Mouse (Mus musculus) midbrain, embryonic 16.5 days (tissue): ENCODE measurements at regions not wholly inside any gene's neighbourhood (a gene's known extent, or its start where the extent isn't known, plus 50 kb on each side); places are given as distances from the start of the nearest gene placed in this dataset.

Source experiments
- ATAC-seq: fragments of 200-750 bp; cut with Nextera tagmentation; 2 replicates; pipeline ENCODE4 v1.8.0; 2017; ENCODE audit warnings: moderate TSS enrichment
- H3K27ac ChIP-seq: fragments of 300-500 bp; sonication (generic); 2 replicates; pipeline ENCODE4 v1.5.1; 2014; ENCODE audit warnings: mild to moderate bottlenecking, low read length, mixed read lengths
- H3K27me3 ChIP-seq: fragments of 300-500 bp; sonication (generic); 2 replicates; pipeline ENCODE4 v1.6.1; 2014; ENCODE audit warnings: low read depth, low read length, mixed read lengths; ENCODE audit not compliant: control insufficient read depth, insufficient read depth
- H3K36me3 ChIP-seq: fragments of 300-500 bp; sonication (generic); 2 replicates; pipeline ENCODE4 v1.6.1; 2014; ENCODE audit warnings: mild to moderate bottlenecking, low read length, moderate library complexity, mixed read lengths; ENCODE audit not compliant: control insufficient read depth, insufficient read depth
- H3K4me1 ChIP-seq: fragments of 300-500 bp; sonication (generic); 2 replicates; pipeline ENCODE4 v1.6.1; 2014; ENCODE audit warnings: mild to moderate bottlenecking, low read length, mixed read lengths; ENCODE audit not compliant: control insufficient read depth, insufficient read depth
- H3K4me2 ChIP-seq: fragments of 300-500 bp; sonication (generic); 2 replicates; pipeline ENCODE4 v1.6.1; 2014; ENCODE audit warnings: mild to moderate bottlenecking, low read length, mixed read lengths
- H3K4me3 ChIP-seq: fragments of 300-500 bp; sonication (generic); 2 replicates; pipeline ENCODE4 v1.5.1; 2014; ENCODE audit warnings: low read depth, mild to moderate bottlenecking, low read length, moderate library complexity, mixed read lengths
- H3K9ac ChIP-seq: fragments of 300-500 bp; sonication (generic); 2 replicates; pipeline ENCODE4 v1.6.1; 2014; ENCODE audit warnings: low read depth, low read length, mixed read lengths
- H3K9me3 ChIP-seq: fragments of 300-500 bp; sonication (generic); replicated peaks from 2 replicates; pipeline ENCODE4 v1.6.1; 2014; ENCODE audit warnings: mild to moderate bottlenecking, low read length, mixed read lengths; ENCODE audit not compliant: control insufficient read depth, poor library complexity, severe bottlenecking
- WGBS: fragments of 180-500 bp; shearing (Covaris S2); extraction: QIAGEN DNeasy Blood & Tissue Kit; methylation state at CpG from one replicate; pipeline ENCODE4 v1.1.7; 2014; 5-methylcytosine and 5-hydroxymethylcytosine counted together

DNA sequence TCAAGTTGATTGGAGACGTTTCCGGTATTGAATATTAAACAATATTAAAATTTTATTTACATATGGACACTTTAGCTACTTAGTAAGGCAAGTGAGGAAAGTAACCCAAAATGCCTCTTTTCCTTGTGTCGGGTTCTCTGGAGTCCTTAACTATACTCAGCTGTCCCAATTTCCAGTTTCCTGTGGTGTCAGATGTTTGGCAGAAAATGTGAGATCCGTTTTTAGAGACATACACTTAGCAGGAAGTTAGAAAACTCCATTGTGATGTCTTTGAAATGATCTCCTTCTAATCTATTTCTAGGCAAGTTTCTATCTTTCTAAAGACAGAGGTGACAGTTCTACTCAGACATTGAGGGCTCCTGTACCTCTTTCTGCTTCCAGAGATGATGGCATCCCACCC, 168.9 kb upstream of the Plcxd3 start:
- H3K9ac ChIP-seq: no peak overlapping the region
- 85% methylated on average over 4 of the region's 4 CpGs for WGBS
- H3K27ac ChIP-seq: no peak overlapping the region
- H3K36me3 ChIP-seq: no peaks in the 10 kb centered on the region
- ATAC-seq: no peak
- H3K4me2 ChIP-seq: no peak overlapping the region
- no peaks in the 10 kb centered on the region for H3K27me3 ChIP-seq
- H3K9me3 ChIP-seq: no peaks in the 10 kb centered on the region
- no peaks in the 10 kb centered on the region for H3K4me1 ChIP-seq
- no peak overlapping the region for H3K4me3 ChIP-seq

DNA sequence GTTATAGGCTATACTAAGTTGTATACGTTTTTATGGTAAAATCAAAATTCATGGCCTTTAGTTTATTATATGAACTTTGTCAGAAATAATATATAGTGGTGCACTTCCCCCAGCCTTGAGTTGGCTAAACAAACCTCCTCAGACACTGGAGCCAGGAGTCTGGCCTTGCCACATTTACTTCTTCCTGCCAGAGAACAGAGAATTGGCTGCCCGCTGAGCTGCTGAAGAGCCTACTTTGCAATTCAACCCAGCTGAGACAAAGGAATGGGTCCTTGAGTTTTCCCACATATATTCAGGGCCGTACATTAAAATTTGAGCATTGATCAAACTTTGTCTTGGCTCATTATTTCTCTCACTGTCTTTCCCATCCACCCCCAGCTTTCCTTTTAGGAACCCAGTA, 161.9 kb upstream of the Plcxd3 start:
- H3K9me3 ChIP-seq: no peaks in the 10 kb centered on the region
- H3K36me3 ChIP-seq: no peaks in the 10 kb centered on the region
- H3K4me1 ChIP-seq: no peaks in the 10 kb centered on the region
- 65% methylated on average over 3 of the region's 3 CpGs for WGBS
- no peak overlapping the region for H3K4me3 ChIP-seq
- H3K27ac ChIP-seq: no peak overlapping the region
- no peak overlapping the region for H3K9ac ChIP-seq
- no peak overlapping the region for H3K4me2 ChIP-seq
- no peaks in the 10 kb centered on the region for H3K27me3 ChIP-seq
- ATAC-seq: no peak

- Histone ChIP-seq H3K9ac (no peak overlapping the region), H3K27me3 (no peaks in the 10 kb centered on the region), H3K27ac (no peak overlapping the region), H3K9me3 (no peaks in the 10 kb centered on the region), H3K4me1 (no peaks in the 10 kb centered on the region), H3K4me2 (no peak overlapping the region), H3K36me3 (no peaks in the 10 kb centered on the region), H3K4me3 (no peak overlapping the region)
- WGBS: 87% methylated on average over 4 of the region's 4 CpGs
- ATAC-seq: no peak
These were observed 156.2 kb upstream of the Plcxd3 start for GRCm38 (mm10) chr15:4219102-4219501.

DNA sequence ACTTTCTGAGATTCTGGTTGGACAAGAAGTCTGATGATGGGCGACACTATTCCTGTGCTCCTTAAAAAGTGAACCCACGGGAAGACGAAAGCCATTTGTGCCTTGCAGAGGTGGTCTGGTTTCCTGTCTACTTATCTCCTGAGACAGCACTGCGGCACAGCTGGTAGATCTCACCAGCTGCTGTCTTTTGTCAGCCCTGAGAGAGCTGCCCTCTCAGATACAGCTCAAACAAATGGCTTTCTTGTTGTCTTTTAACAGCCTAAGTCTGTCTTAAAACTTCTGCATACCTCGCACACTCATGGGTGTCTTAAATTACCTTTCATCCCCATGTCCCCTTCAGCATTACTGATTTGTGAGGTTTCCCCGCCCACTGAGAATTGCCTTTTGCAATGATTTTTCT, 147.2 kb upstream of the Plcxd3 start:
- 77% methylated on average over 6 of the region's 6 CpGs for WGBS
- no peaks in the 10 kb centered on the region for H3K4me1 ChIP-seq
- no peaks in the 10 kb centered on the region for H3K36me3 ChIP-seq
- H3K4me2 ChIP-seq: no peak overlapping the region
- no peaks in the 10 kb centered on the region for H3K27me3 ChIP-seq
- no peaks in the 10 kb centered on the region for H3K9me3 ChIP-seq
- no peak overlapping the region for H3K27ac ChIP-seq
- H3K9ac ChIP-seq: no peak overlapping the region
- ATAC-seq: no peak
- no peak overlapping the region for H3K4me3 ChIP-seq

DNA sequence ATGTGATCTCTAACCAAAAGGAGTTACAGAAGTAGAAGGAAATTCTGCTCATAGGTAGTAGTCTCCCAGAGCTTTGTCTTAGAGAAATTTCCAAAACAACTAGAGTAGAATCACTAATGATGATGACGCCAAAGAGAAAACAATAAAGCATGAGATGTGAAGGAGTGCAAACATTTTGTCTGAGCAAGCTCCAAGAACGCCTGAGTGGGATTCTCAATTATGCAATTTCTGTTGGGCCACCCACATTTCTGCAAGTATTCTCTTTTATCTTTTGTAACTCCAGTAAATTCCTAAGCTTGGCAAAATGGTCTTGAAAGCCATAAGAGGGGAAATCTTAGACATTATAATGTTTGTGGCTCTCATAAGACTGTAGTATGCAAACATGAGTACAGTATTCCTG, 134.6 kb upstream of the Plcxd3 start:
- H3K4me3 ChIP-seq: no peak overlapping the region
- WGBS: 77% methylated on average over 2 of the region's 2 CpGs
- H3K4me2 ChIP-seq: no peak overlapping the region
- H3K36me3 ChIP-seq: no peaks in the 10 kb centered on the region
- H3K4me1 ChIP-seq: no peaks in the 10 kb centered on the region
- no peak for ATAC-seq
- H3K9ac ChIP-seq: no peak overlapping the region
- no peaks in the 10 kb centered on the region for H3K27me3 ChIP-seq
- no peaks in the 10 kb centered on the region for H3K9me3 ChIP-seq
- H3K27ac ChIP-seq: no peak overlapping the region

DNA sequence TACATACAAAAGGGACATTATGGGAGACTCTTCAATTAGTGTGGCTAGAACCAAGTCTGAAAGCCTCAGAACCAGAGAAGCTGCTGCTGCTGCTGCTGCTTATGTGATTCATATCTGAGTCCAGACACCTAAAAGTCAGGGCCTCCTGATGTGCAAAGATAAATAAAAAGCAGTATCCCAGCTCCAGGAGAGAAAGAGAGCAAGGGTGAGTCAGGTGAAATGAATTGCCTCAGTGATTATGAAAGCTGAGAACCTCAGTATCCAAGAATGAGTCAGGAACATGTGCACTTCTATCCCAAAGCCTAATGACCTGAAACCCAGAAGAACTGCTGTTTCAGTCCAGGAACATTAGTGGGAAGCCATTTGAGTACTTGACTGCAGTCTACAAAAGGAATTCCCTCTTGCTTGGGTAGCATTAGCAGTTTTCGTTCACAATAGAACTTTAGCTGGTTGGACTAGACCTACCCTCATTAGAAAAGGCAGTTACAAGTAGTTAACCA, 127.6 kb upstream of the Plcxd3 start:
- 70% methylated on average over 1 of the region's 1 CpGs for WGBS
- no peak for ATAC-seq
- Histone ChIP-seq H3K36me3 (no peaks in the 10 kb centered on the region), H3K4me2 (no peak overlapping the region), H3K4me1 (no peaks in the 10 kb centered on the region), H3K9ac (no peak overlapping the region), H3K27ac (no peak overlapping the region), H3K9me3 (no peaks in the 10 kb centered on the region), H3K27me3 (no peaks in the 10 kb centered on the region), H3K4me3 (no peak overlapping the region)

GRCm38 (mm10) chr15:4264601-4265000, 110.7 kb upstream of the Plcxd3 start:
- Histone ChIP-seq H3K4me1 (no peaks in the 10 kb centered on the region), H3K4me3 (no peak overlapping the region), H3K27me3 (no peaks in the 10 kb centered on the region), H3K27ac (no peak overlapping the region), H3K9ac (no peak overlapping the region), H3K9me3 (no peaks in the 10 kb centered on the region), H3K4me2 (no peak overlapping the region), H3K36me3 (no peaks in the 10 kb centered on the region)
- no peak for ATAC-seq
- WGBS: 86% methylated on average over 4 of the region's 4 CpGs

DNA sequence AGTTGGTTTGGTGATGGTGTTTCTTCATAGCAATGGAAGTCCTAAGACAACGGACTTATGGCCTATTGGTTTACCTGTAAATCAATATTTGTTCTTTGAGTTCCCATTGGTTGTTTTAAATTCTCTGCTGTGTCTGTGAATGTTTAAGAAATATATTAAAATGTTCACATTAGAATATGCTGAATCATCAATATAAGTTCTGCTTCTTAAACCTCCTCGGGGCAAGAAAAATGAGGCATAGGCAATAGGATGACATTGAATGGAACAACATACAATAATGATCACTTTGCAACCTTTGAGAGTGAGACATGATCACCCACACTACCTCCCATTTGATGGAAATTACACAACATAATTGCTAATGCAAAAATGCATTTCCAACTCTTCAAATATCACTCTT, 105.5 kb upstream of the Plcxd3 start:
- 94% methylated on average over 2 of the region's 2 CpGs for WGBS
- H3K36me3 ChIP-seq: no peaks in the 10 kb centered on the region
- no peak overlapping the region for H3K4me2 ChIP-seq
- ATAC-seq: no peak
- H3K9me3 ChIP-seq: no peaks in the 10 kb centered on the region
- H3K4me3 ChIP-seq: no peak overlapping the region
- H3K4me1 ChIP-seq: no peaks in the 10 kb centered on the region
- H3K27me3 ChIP-seq: no peaks in the 10 kb centered on the region
- H3K27ac ChIP-seq: no peak overlapping the region
- H3K9ac ChIP-seq: no peak overlapping the region

GRCm38 (mm10) chr15:4277011-4277410, 98.3 kb upstream of the Plcxd3 start:
- WGBS: 89% methylated on average over 2 of the region's 2 CpGs
- no peak overlapping the region for H3K27ac ChIP-seq

GRCm38 (mm10) chr15:4307498-4307897, 67.8 kb upstream of the Plcxd3 start:
- Histone ChIP-seq H3K27me3 (no peaks in the 10 kb centered on the region), H3K4me1 (no peaks in the 10 kb centered on the region), H3K36me3 (no peaks in the 10 kb centered on the region), H3K4me3 (no peak overlapping the region), H3K4me2 (no peak overlapping the region), H3K27ac (no peak overlapping the region), H3K9me3 (no peaks in the 10 kb centered on the region), H3K9ac (no peak overlapping the region)
- 65% methylated on average over 2 of the region's 2 CpGs for WGBS
- no peak for ATAC-seq

More at GRCm38 (mm10) chr15:4277011-4277410, 98.3 kb upstream of the Plcxd3 start:
- Histone ChIP-seq H3K4me3 (no peak overlapping the region), H3K36me3 (no peaks in the 10 kb centered on the region), H3K27me3 (no peaks in the 10 kb centered on the region), H3K4me2 (no peak overlapping the region), H3K4me1 (no peaks in the 10 kb centered on the region), H3K9me3 (no peaks in the 10 kb centered on the region), H3K9ac (no peak overlapping the region)
- ATAC-seq: no peak
